Mouse (Mus musculus) limb, embryonic 12.5 days (tissue): ENCODE results near the gene Bdkrb1. TPM values are rescaled to one million over a fixed set of nuclear protein-coding genes. Genes with fewer than 3 reads are reported as not detected.

ENCODE experiments used
- ATAC-seq: fragments of 200-750 bp; cut with Nextera tagmentation; 2 replicates; pipeline ENCODE4 v1.8.0; 2017; ENCODE audit warnings: low read depth, moderate TSS enrichment; ENCODE audit not compliant: insufficient number of reproducible peaks, insufficient read depth, low FRiP score, low TSS enrichment
- H3K27ac ChIP-seq: fragments of 300-500 bp; sonication (generic); 2 replicates; pipeline ENCODE4 v1.5.1; 2016; ENCODE audit warnings: mild to moderate bottlenecking, moderate library complexity
- H3K27me3 ChIP-seq: fragments of 300-500 bp; sonication (generic); 2 replicates; pipeline ENCODE4 v1.6.1; 2016; ENCODE audit warnings: mild to moderate bottlenecking, moderate library complexity
- H3K36me3 ChIP-seq: fragments of 300-500 bp; sonication (generic); 2 replicates; pipeline ENCODE4 v1.6.1; 2016; ENCODE audit warnings: mild to moderate bottlenecking, moderate library complexity
- H3K4me1 ChIP-seq: fragments of 300-500 bp; sonication (generic); replicated peaks from 2 replicates; pipeline ENCODE4 v1.6.1; 2016
- H3K4me2 ChIP-seq: fragments of 300-500 bp; sonication (generic); 2 replicates; pipeline ENCODE4 v1.6.1; 2016; ENCODE audit warnings: mild to moderate bottlenecking, moderate library complexity
- H3K4me3 ChIP-seq: fragments of 300-500 bp; sonication (generic); replicated peaks from 2 replicates; pipeline ENCODE4 v1.5.1; 2016; ENCODE audit warnings: mild to moderate bottlenecking
- H3K9ac ChIP-seq: fragments of 300-500 bp; sonication (generic); replicated peaks from 2 replicates; pipeline ENCODE4 v1.6.1; 2016; ENCODE audit warnings: mild to moderate bottlenecking, moderate library complexity
- H3K9me3 ChIP-seq: fragments of 300-500 bp; sonication (generic); 2 replicates; pipeline ENCODE4 v1.6.1; 2016; ENCODE audit warnings: mild to moderate bottlenecking, moderate library complexity
- WGBS: fragments of 180-500 bp; shearing (Covaris S2); methylation state at CpG from one replicate; pipeline ENCODE4 v1.1.7; 2016; 5-methylcytosine and 5-hydroxymethylcytosine counted together
- polyA plus RNA-seq: library from polyadenylated mRNA; unstranded; fragments of >200 nt; fragmentation: Nextera tagmentation; extraction: Ambion mirVana; gene quantifications from 2 replicates; pipeline ENCODE4 v1.2.1, GENCODE M21; 2016

Gene Bdkrb1
- not detected in 2 replicates for polyA plus RNA-seq

- H3K36me3 ChIP-seq: no peaks in the 10 kb centered on the region
- ATAC-seq: no peak
- H3K27ac ChIP-seq: no peak within 1 kb of the TSS
- no peak within 1 kb of the TSS for H3K9ac ChIP-seq
- WGBS: 91% methylated on average over 11 of the region's 11 CpGs
- no peaks in the 10 kb centered on the region for H3K27me3 ChIP-seq
- no peak within 1 kb of the TSS for H3K4me2 ChIP-seq
- no peaks in the 10 kb centered on the region for H3K9me3 ChIP-seq
- H3K4me3 ChIP-seq: no peak within 1 kb of the TSS
- H3K4me1 ChIP-seq: peaks cover 16% of the 10 kb centered on the region
Observed at GRCm38 (mm10) chr12:105602581-105603210, at the start of gene Bdkrb1. Bdkrb1 (plus strand) TSS chr12:105603085.

DNA sequence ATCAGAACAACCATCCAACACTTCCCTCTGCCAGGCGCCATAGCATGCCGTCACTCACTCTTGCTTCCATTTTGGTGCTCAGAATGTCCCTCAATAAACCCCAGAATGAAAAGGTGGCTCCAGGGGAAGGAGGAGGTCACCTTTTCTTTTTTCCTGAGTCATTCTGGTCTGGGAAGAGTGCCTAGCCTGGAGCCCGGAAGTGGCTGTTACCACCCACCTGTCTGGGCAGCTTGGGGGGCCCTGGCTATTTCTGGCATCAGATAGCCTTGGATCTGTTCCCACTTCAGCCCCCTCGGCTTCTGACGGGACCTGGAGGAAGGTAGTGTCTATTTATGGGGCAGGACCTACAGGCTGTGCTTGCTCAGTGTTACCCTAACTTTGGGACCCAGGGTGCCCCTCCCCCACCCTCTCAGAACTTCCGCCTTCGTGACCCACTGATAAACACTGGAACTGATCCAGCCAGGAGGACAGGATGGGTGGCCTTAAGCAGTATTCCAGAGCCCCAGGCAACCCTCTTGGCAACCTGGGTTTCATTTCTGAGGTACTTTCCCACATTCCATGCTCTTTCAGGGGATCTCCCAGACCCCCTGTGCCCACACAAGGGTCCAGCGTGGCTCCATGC is 48.6 kb upstream of the Bdkrb1 start:
- no peak for ATAC-seq
- Histone ChIP-seq H3K4me2 (no peak overlapping the region), H3K9me3 (no peaks in the 10 kb centered on the region), H3K27me3 (peaks cover under 1% of the 10 kb centered on the region; the same call in 1 of the 2 replicates), H3K4me1 (peaks cover 15% of the 10 kb centered on the region), H3K27ac (no peak overlapping the region), H3K36me3 (no peaks in the 10 kb centered on the region), H3K4me3 (no peak overlapping the region), H3K9ac (no peak overlapping the region)
- 70% methylated on average over 8 of the region's 8 CpGs for WGBS

DNA sequence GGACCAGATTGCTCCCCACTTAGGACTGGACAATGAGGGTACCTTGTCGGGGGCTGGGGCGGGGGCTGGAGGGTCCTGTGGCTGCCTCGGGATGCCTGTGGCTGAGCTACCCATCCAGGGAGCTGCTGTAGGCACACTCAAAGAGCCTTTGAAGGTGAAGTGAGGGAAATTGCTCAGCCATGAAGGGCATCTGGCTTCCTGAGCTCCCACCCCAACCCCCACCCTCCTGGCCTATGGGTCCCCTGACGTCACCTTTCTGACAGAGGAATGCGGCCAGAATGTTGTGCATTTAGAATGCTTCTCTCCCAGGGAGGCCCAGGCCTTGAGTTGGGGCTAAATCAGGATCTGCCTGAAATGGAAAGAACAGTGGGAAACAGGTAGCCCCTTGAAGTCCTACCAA is 47.7 kb upstream of the Bdkrb1 start:
- H3K27ac ChIP-seq: no peak overlapping the region
- no peaks in the 10 kb centered on the region for H3K9me3 ChIP-seq
- no peak overlapping the region for H3K4me3 ChIP-seq
- ATAC-seq: no peak
- WGBS: 51% methylated on average over 5 of the region's 5 CpGs
- H3K9ac ChIP-seq: no peak overlapping the region
- H3K27me3 ChIP-seq: no peaks in the 10 kb centered on the region
- H3K36me3 ChIP-seq: no peaks in the 10 kb centered on the region
- peaks cover 15% of the 10 kb centered on the region for H3K4me1 ChIP-seq
- H3K4me2 ChIP-seq: no peak overlapping the region

DNA sequence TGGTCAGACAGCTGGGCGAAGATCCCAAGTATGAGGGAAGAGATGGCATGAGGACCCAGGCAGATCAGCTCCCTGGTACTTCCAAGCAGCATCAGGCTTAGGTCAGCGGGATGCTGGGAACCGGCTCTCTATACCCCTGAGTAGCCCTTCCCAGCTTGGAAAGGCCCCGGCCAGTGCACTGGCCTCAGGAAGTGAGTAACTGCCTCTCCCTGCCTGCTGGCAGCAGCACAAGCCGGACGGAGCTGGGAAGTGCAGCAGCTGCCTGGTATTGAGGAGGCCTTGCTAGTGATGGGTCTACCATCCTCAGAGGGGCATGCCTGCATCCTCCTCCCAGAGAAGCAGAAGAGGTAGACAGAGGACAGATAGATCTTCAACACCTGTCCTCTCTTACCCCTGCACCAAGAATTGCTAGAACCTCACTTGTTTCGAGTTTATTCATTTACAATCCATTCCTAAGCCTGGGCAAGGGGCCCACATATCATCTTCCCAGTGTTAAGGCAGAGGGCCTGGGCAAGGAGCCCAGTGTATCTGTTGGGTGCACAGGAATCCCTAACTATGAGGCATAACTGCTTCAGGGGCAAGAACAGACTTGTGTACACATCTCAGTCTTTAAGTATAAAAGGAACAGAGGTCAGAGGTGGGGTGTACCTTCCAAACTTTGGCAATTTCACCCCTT is 45.5 kb upstream of the Bdkrb1 start:
- H3K36me3 ChIP-seq: no peaks in the 10 kb centered on the region
- H3K9me3 ChIP-seq: no peaks in the 10 kb centered on the region
- H3K27ac ChIP-seq: no peak overlapping the region
- 62% methylated on average over 7 of the region's 7 CpGs for WGBS
- no peak overlapping the region for H3K4me3 ChIP-seq
- H3K9ac ChIP-seq: no peak overlapping the region
- H3K27me3 ChIP-seq: peaks cover 21% of the 10 kb centered on the region
- peaks cover 19% of the 10 kb centered on the region for H3K4me1 ChIP-seq
- no peak for ATAC-seq
- H3K4me2 ChIP-seq: no peak overlapping the region

DNA sequence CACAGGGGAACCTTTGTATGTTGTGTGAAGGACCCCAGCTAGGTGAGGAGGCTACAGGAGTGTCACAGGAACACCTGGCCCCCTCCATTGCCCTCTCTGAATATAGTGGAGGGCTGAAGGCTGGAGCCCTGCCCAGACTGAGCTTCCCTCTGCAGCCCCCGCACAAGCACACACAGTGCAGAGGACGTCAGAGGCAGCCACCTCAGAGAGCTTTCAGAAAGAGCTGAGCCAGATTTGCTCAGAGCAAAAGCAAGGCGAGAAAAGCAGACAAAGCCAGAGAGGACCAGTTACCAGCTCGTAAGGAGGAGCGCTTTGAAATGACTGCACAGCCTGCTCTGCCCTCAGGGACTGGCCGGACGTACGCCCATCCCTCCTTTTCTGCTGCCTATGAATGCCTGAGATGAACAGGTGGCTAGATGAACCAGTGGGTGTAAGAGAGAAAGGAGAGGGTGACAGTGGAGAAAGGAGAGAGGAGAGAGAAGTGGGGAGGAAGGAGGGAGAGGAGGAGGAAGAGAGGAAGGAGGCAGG is 41.8 kb upstream of the Bdkrb1 start:
- H3K27ac ChIP-seq: no peak overlapping the region
- peaks cover 23% of the 10 kb centered on the region for H3K4me1 ChIP-seq
- 46% methylated on average over 8 of the region's 8 CpGs for WGBS
- H3K4me2 ChIP-seq: no peak overlapping the region
- peaks cover 53% of the 10 kb centered on the region for H3K27me3 ChIP-seq
- no peaks in the 10 kb centered on the region for H3K36me3 ChIP-seq
- no peaks in the 10 kb centered on the region for H3K9me3 ChIP-seq
- no peak overlapping the region for H3K9ac ChIP-seq
- H3K4me3 ChIP-seq: no peak overlapping the region
- no peak for ATAC-seq

DNA sequence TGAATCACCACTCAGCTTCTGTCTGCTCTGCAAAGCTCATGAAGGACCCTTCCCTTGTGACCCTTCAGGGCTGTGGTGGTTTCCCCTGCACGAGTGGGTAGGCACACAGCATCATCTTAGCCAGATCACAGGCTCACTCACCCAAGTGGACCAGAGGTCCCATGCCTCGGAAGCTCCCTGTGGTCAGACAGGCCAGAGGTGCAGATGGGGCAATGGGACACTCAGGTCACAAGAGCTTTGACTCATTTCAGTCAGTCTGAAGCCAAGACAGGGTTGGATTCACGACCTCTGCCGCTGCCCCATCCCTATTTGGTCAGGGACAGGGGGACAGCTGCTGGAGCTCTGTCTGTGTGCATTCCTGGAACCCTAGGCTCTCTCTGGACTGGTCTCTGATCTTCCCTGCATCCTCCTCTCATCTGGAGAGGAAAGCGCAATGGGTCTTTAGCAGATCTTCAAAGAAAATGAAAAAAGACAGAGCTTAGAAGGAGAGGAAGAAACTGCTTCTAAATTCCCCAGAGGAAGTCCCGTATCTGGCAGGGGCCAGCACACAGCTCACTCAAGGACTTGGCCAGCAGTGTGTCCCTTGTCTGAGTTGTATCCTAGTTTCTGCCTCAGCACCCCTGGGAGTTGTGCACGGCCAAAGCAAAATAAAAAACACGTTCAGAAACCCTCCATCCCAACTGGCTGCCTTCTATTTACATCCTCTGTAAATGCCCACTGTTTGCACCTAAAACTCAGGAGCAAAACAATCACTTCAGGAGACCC is 40.6 kb upstream of the Bdkrb1 start:
- peaks cover 53% of the 10 kb centered on the region for H3K27me3 ChIP-seq

GRCm38 (mm10) chr12:105562936-105563680 is 39.8 kb upstream of the Bdkrb1 start, which contains the start of gene Bdkrb2:
Bdkrb2 (plus strand) TSS chr12:105563226.
- Histone ChIP-seq H3K36me3 (no peaks in the 10 kb centered on the region), H3K9ac (peak within 1 kb of the TSS; percentile 1; the same call in 1 of the 2 replicates), H3K4me3 (peak within 1 kb of the TSS; percentile 36), H3K4me1 (peaks cover 23% of the 10 kb centered on the region), H3K27me3 (peaks cover 53% of the 10 kb centered on the region), H3K27ac (no peak within 1 kb of the TSS), H3K9me3 (peaks cover 7% of the 10 kb centered on the region), H3K4me2 (peak within 1 kb of the TSS; percentile 63)
- ATAC-seq: no peak
- WGBS: 3% methylated on average over 25 of the region's 25 CpGs

More for the DNA sequence above, 40.6 kb upstream of the Bdkrb1 start:
- H3K27ac ChIP-seq: no peak overlapping the region
- peak overlapping the region; percentile 36 for H3K4me3 ChIP-seq
- ATAC-seq: no peak
- peaks cover 23% of the 10 kb centered on the region for H3K4me1 ChIP-seq
- H3K4me2 ChIP-seq: peak overlapping the region; percentile 63
- WGBS: 27% methylated on average over 8 of the region's 8 CpGs
- H3K9me3 ChIP-seq: peaks cover 7% of the 10 kb centered on the region
- no peaks in the 10 kb centered on the region for H3K36me3 ChIP-seq
- peak overlapping the region; percentile 1; the same call in 1 of the 2 replicates for H3K9ac ChIP-seq

- Histone ChIP-seq H3K36me3 (no peaks in the 10 kb centered on the region), H3K27me3 (peaks cover 53% of the 10 kb centered on the region), H3K9me3 (peaks cover 7% of the 10 kb centered on the region), H3K4me3 (peak overlapping the region; percentile 36), H3K4me1 (peaks cover 23% of the 10 kb centered on the region), H3K27ac (no peak overlapping the region), H3K9ac (no peak overlapping the region), H3K4me2 (peak overlapping the region; percentile 63)
- ATAC-seq: no peak
- 7% methylated on average over 25 of the region's 25 CpGs for WGBS
Observed at GRCm38 (mm10) chr12:105563726-105564275, 39.1 kb upstream of the Bdkrb1 start.

DNA sequence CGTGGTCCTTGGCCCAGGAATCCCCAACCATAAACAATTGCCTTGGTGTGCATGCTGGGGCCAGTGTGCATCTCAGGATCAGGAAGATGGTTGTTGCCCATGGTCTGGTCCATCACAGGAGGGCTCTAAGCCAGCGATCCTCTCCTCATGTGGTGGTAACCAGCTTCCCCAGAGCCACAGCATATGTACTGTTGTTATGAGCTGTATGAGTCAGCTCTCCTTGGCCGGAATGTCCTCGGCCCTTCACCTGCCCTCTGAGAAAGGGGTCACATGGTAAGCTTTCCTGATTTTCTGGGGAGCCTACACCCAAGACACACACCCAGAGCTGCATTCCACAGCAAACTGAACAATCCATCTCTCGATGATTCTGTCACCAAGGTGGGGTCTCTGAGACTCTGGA is 37.7 kb upstream of the Bdkrb1 start:
- H3K4me3 ChIP-seq: no peak overlapping the region
- no peak overlapping the region for H3K9ac ChIP-seq
- peaks cover 7% of the 10 kb centered on the region for H3K9me3 ChIP-seq
- H3K4me1 ChIP-seq: peaks cover 23% of the 10 kb centered on the region
- peaks cover 53% of the 10 kb centered on the region for H3K27me3 ChIP-seq
- no peaks in the 10 kb centered on the region for H3K36me3 ChIP-seq
- ATAC-seq: no peak
- no peak overlapping the region for H3K4me2 ChIP-seq
- H3K27ac ChIP-seq: no peak overlapping the region
- WGBS: 69% methylated on average over 5 of the region's 5 CpGs

- ATAC-seq: no peak
- WGBS: 53% methylated on average over 3 of the region's 3 CpGs
- H3K4me2 ChIP-seq: no peak overlapping the region
Observed at GRCm38 (mm10) chr12:105571867-105572266, 31.0 kb upstream of the Bdkrb1 start.

More at GRCm38 (mm10) chr12:105571867-105572266, 31.0 kb upstream of the Bdkrb1 start:
- Histone ChIP-seq H3K4me3 (no peak overlapping the region), H3K27me3 (no peaks in the 10 kb centered on the region), H3K36me3 (no peaks in the 10 kb centered on the region), H3K9me3 (peaks cover 4% of the 10 kb centered on the region), H3K9ac (no peak overlapping the region), H3K4me1 (no peaks in the 10 kb centered on the region), H3K27ac (no peak overlapping the region)
